Mouse (Mus musculus): ENCODE results near the gene Erich3.
A peak's percentile ranks its signal among the peaks of the same experiment; 100 is the strongest.
"Not testable (repeated sequence)": the region's sequence is repeated elsewhere in the genome, so short reads cannot be mapped to it uniquely, and the experiment has no call there.

Gene Erich3

GRCm38 (mm10) chr3:154663545-154663944, at the start of gene Erich3:
Gene Erich3 (plus strand): TSS chr3:154663859.
- DNase-seq (ENCODE audit: low spot score in 2 of 2): no peak

GRCm38 (mm10) chr3:154614771-154615170, 48.9 kb upstream of the Erich3 start:
- DNase-seq (ENCODE audit: low spot score in 2 of 2): no peak

- no peak for DNase-seq (ENCODE audit: low spot score in 2 of 2)
Observed at GRCm38 (mm10) chr3:154615304-154615703, 48.4 kb upstream of the Erich3 start.

- DNase-seq (ENCODE audit: low spot score in 2 of 2): no peak
Observed at GRCm38 (mm10) chr3:154616106-154616505, 47.6 kb upstream of the Erich3 start.

GRCm38 (mm10) chr3:154628284-154628683, 35.4 kb upstream of the Erich3 start:
- DNase-seq (ENCODE audit: low spot score in 2 of 2): no peak

GRCm38 (mm10) chr3:154631281-154631680, 32.4 kb upstream of the Erich3 start:
- DNase-seq (ENCODE audit: low spot score in 2 of 2): not testable (repeated sequence)

GRCm38 (mm10) chr3:154633091-154633490, 30.6 kb upstream of the Erich3 start:
- no peak for DNase-seq (ENCODE audit: low spot score in 2 of 2)

GRCm38 (mm10) chr3:154646638-154647442, 16.8 kb upstream of the Erich3 start:
- DNase-seq (ENCODE audit: low spot score in 2 of 2): no peak

- no peak for DNase-seq (ENCODE audit: low spot score in 2 of 2)
Observed at GRCm38 (mm10) chr3:154647443-154647780, 16.2 kb upstream of the Erich3 start.

GRCm38 (mm10) chr3:154649411-154650285, 14.0 kb upstream of the Erich3 start:
- DNase-seq (ENCODE audit: low spot score in 2 of 2): no peak

GRCm38 (mm10) chr3:154651192-154651821, 12.4 kb upstream of the Erich3 start:
- DNase-seq (ENCODE audit: low spot score in 2 of 2): no peak

GRCm38 (mm10) chr3:154652581-154653420, 10.9 kb upstream of the Erich3 start:
- peak; percentile 11 to 26 for DNase-seq (ENCODE audit: low spot score in 2 of 2)

GRCm38 (mm10) chr3:154653454-154653853, 10.2 kb upstream of the Erich3 start:
- no peak for DNase-seq (ENCODE audit: low spot score in 2 of 2)

- DNase-seq (ENCODE audit: low spot score in 2 of 2): peak; percentile 16 to 24
Observed at GRCm38 (mm10) chr3:154654284-154654683, 9.4 kb upstream of the Erich3 start.

- DNase-seq (ENCODE audit: low spot score in 2 of 2): peak; percentile 25 to 53
Observed at GRCm38 (mm10) chr3:154654901-154655300, 8.8 kb upstream of the Erich3 start.

- no peak for DNase-seq (ENCODE audit: low spot score in 2 of 2)
Observed at GRCm38 (mm10) chr3:154655711-154656110, 7.9 kb upstream of the Erich3 start.

GRCm38 (mm10) chr3:154663976-154664581, 420 bp downstream of the Erich3 start:
- no peak for DNase-seq (ENCODE audit: low spot score in 2 of 2)

- DNase-seq (ENCODE audit: low spot score in 2 of 2): no peak
Observed at GRCm38 (mm10) chr3:154664636-154665035, 977 bp downstream of the Erich3 start.

GRCm38 (mm10) chr3:154668485-154668884, 4.8 kb downstream of the Erich3 start:
- DNase-seq (ENCODE audit: low spot score in 2 of 2): no peak

- no peak for DNase-seq (ENCODE audit: low spot score in 2 of 2)
Observed at GRCm38 (mm10) chr3:154670584-154670983, 6.9 kb downstream of the Erich3 start.

GRCm38 (mm10) chr3:154671013-154671412, 7.4 kb downstream of the Erich3 start:
- DNase-seq (ENCODE audit: low spot score in 2 of 2): no peak

All from heart, adult 9 months (tissue).